Mouse (Mus musculus) layer of hippocampus, adult 9-11 months (tissue): ENCODE results near the gene Mypn.
A peak's percentile ranks its signal among the peaks of the same experiment; 100 is the strongest.

Experiments
- DNase-seq: peaks from one replicate; pipeline ENCODE4 v3.0.0; 2022

Mypn gene

DNA sequence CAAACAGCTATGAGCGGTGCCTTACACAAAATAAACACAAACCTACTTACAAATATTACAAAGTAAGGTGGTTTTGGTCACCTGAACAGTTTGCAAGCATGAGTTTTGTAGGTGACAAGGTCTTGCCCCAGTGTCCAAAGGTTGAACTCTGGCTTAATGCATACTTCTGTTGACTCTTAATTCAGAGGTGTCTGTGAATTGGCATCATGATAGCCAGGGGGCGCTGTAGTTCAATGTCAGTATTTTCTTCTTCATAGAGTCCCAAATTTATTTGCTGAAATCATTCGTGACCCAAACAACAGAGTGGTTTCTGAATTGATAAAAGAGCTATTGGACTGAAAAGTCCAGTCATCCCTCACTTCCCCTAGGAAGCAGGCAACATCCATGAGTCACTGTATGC, 50.2 kb downstream of the Mypn start:
- peak; percentile 47 for DNase-seq

DNA sequence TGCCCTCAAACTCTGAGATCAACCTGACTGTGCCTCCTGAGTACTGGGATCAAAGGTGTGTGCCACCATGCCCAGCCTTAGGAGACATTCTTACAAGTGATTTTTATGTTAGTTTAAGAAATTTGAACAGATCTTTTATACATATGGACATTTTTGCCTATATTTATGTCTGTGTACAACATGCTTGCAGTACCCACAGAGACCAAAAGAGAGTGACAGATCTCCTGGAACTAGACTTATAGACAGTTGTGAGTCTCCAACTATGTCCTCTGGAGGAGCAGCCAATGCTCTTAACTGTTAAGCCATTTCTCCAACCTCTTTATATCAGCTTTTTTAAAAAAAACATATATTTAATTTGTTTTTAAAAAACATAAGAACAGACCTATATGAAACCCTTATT, 51.4 kb downstream of the Mypn start:
- no peak for DNase-seq

DNA sequence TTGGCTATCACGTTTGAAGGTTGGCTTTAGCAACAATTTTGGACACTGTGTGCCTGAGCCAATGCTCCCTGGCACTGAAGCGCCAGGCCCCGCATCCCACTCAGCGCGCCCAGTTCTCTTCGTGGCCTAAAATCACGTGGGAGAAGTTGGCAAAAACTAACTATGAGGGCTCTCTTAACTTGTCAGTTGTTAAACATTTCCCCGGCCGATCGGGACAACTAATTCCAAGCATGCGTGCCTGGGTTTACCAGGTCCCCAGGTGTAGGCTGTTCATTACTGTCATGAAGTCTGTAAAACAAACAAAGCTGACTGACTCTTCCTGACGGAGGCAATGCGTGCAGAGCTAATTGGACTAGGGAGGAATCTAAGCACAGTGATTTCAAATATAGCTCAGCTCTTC, 61.1 kb downstream of the Mypn start:
- no peak for DNase-seq

DNA sequence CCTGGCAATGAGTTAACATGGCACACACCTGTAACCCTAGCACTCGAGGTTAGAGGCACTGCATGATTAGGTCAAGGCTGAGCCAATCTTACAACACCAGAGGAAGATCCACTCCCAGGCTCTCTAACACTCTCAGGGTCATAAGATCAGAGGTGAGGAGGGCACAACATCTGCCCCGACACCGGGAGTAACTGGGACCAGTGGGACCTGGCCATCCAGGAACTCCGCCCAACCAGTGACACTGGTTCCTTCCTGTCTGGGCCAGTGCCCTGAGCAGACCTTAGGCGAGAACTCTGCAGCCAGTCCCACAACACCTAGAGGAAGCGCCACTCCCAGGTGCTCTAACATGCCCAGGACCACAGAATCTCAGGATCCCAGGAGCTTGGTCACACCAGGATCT, 67.3 kb downstream of the Mypn start:
- no peak for DNase-seq

DNA sequence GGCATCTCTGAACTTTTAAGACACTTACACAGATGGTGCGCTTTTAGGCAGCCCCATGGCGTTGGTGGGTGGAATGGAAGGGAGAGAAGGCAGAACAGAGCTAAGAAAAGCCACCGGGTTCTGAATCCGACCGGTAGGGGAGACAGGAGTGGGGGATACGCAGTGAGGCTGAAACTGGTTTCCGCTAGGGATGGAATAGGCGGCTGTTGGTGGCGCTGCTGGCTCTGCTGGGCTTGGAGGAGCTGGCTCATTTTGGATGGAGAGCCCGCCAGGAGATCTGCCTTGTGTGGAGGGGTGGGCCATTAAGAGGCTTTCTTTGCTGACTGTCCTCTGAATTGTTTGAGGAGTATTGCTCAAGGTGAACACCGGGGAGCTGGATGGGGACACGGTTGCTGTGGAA, 68.1 kb downstream of the Mypn start:
- no peak for DNase-seq

DNA sequence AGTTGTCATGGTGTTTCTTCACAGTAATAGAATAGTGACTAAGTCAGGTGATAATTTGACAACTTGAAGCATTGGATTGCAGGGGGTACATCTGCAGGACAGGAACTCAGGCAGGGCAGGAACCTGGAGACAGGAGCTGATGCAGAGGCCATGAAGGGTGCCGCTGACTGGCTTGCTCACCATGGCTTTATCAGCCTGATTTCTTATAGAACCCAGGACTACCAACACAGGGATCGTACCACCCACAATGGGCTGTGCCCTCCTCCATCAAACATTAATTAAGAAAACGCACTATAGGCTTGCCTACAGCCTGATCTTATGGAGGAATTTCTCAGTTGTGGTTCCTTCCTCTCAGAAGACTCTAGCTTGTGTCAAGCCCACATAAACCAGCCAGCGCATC, 70.4 kb downstream of the Mypn start:
- DNase-seq = no peak

DNA sequence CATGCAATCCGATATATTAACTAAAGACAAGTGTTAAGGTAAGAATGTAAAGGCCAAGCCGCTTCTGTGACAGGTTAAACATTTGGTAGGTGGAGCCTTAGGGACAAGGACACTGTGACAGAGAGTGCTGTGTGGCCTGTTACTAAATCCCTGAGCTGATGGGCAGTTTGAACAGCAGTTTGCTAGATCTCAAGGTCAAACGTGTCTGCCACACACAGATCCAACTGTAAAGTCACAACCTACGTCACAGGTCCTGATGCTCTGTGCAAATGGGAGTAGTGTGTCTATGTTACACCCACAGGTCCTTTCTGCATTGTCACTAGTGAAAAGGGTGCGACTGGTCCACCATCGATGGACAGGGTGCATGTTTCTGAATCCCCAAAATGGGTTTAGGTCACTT, 71.4 kb downstream of the Mypn start:
- no peak for DNase-seq

DNA sequence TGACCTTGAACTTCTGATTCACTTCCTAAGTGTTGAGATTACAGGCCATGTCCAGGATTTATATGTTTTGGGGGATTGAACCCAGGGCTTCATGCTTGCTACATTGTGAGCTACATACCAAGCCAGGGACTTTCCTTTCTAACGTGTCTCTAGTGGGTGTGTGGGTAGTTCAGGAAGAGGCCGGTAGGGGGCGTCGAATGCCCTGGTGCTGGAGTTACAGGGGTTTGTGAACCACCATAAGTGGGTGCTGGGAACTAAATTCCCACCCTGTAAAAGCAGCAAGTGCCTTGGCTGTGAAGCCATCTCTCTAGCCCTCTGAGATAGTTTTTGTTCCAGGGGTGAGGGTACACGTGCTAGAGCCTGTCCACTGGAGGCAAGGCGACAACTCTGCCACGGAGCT, 73.3 kb downstream of the Mypn start:
- DNase-seq = no peak

DNA sequence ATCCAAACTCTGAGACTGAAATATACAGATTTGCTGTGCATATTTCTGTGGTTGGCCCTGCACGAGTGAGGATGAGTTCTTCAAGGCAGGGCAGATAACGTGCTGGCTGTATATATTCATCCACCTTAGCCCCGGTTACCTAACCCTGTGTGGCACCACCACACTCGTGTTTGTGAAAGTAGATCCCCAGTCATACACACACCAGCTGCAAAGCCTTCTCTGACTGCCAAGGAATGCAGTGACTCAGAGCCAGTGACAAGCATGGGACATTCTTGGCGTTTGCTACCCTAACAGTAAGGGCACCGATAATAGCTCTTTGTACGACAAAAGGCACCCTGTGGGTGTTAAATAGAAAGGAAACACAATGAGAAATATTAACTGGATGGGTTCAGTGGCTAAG, 75.5 kb downstream of the Mypn start:
- peak; percentile 73 for DNase-seq

DNA sequence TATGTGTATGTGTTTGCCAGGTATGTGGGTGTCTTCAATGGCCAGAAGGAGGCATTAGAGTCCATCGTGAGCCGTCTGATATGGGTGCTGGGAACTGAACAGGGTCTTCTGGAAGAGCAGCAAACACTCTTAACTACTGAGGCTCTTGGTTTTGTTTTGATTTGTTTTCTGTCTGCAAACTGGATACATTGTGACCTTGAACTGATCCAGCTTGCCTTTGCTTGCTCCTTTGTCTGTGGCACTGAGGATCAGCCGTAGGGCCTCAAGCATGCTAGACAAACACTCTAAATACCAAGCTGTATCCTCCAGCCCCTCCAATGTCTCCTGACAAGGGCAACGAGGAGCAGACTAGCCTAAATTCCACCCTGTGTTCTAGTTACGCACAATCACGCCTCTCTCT, 76.6 kb downstream of the Mypn start:
- DNase-seq = no peak

DNA sequence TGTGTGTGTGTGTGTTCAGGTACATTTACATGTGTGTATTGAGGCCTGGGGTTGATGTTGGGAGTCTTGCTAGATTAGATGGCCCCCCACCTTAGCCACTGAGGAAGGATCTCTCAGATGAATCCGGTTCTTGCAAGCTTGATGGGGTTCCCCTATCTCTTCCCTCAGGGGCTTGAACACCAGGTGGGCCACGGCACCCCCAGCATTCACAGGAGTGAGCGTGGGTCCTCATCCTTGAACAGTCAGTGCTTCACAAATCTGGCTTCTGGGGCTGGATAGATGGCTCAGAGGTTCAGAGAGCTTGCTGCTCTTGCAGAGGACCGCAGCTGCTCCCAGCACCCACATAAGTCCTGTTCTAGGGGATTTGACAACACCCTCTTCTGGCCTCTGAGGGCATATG, 77.6 kb downstream of the Mypn start:
- no peak for DNase-seq

DNA sequence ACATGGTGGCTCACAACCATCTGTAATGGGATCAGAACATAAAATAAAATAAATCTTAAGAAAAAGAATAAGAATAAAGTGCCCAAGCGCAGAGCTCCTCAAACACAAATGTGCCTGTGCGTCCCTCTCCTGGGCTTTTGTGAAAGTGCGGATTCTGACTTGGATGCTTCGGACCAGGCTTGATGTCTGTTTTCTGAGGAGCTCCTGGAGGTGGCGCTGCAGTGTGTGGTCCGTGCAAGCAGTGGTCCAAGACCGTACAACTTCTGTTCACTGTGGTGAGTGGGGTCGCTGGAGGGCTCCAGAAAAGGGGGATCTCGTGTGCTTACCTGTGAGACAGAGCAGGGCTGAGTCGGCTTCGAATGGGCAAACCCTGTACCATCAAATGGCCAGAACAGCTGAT, 78.4 kb downstream of the Mypn start:
- no peak for DNase-seq

DNA sequence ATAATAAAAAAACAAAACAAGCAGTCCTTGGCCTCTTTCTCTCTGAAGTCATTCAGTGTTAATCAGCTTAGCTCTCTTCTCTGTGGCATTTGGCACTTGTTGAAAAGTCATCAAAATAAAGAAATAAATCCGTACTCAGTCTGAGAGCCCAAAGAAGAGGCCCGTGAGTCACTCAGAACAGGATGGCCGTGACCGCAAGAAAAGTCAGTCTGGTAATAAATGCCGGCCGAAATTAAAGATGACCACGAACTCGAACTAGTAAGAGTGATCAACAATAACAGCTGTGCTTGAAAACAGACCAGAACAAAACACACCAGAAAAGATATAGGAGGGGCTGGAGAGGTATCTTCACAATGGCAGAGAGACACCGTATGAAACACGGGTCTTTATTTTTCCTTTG, 79.7 kb downstream of the Mypn start:
- no peak for DNase-seq

DNA sequence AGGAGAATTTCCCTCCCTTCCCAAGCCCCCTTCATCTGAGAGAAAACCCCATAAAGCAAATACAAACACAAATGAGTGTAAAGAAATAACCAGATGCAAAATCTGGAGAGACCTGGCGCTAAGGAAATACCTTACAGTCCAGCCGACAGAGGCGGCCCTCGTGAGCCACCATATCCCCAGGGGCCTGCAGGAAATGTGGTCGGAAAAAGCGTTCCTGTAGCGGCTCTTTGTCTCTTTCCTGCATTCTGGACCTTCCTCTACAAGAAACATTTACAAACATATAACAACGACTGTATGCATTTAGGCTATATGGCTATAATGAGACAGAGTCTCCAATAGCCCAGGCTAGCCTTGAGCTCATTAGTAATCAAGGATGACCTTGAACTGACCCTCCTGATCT, 80.6 kb downstream of the Mypn start:
- DNase-seq = no peak

DNA sequence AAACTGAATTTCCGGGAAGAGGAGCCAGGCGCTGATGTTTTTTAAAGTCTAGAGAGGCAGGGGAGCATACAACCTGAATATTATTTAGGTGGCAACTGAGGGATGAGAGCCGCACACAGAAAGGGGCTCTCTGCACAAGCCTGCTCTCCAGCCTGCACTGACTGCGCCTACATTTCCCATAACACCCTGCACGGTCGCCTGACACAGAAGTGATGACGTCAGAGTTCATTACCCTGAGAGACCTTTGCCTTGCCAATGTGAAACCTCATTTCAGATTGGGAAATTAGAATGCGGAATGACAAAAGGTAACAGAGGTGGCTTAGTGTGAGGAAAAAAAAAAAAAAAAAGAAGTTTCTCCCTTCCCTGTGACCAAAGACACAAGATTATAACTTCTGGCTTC, 81.2 kb downstream of the Mypn start:
- DNase-seq = peak; percentile 63

DNA sequence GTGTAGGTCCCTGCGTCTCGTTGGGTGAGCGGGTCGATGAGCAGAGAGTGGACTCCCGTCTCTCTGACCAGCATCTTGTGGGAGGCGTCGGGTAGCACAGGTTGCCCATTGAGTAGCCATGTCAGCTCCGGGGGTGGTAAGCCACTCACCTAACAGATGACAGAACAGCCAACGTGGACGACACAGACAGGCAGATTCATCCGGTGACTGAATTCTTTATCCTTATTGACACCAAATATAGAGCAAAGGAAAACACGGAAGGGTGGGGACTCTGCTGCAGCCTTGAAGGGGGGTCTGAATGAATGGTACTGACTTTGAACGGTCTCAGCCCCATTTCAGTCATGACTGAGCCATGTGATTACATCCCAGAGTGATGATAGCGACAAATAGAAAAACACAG, 81.8 kb downstream of the Mypn start:
- DNase-seq = no peak

DNA sequence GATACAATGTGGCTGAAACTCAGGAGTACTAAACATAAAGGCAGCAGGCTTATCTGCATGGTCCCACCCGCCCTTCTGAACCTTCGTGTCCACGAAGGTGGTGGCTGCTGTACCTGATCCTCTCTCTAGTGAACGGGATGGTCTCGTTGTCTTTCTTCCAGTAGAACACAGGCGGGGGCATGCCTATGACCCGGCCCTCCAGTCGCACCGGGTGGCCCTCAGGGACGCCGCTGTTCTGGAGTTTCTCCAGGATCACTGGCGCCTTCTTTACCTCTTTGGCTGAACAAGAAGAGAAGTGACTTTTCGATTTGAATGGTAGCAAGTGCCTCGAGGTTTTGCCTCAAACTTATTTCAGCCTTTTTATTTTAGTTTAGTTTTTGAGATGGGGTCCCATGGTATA, 83.8 kb downstream of the Mypn start:
- DNase-seq = no peak

DNA sequence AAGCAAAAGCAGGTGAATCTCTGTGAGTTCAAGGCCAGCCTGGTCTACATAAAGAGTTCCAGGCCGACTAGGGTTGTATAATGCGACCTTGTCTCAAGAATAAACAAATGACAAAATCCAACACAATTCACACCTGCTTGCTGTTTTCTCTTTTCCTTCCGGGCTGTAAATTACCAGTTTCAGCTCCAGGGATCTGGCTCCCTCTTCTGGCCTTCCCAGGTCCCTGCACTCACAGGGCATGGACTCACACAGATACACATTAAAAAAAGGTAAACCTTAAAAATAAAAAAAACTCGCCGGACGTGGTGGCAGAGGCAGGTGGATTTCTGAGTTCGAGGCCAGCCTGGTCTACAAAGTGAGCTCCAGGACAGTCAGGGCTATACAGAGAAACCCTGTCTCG, 86.2 kb downstream of the Mypn start:
- DNase-seq = no peak

DNA sequence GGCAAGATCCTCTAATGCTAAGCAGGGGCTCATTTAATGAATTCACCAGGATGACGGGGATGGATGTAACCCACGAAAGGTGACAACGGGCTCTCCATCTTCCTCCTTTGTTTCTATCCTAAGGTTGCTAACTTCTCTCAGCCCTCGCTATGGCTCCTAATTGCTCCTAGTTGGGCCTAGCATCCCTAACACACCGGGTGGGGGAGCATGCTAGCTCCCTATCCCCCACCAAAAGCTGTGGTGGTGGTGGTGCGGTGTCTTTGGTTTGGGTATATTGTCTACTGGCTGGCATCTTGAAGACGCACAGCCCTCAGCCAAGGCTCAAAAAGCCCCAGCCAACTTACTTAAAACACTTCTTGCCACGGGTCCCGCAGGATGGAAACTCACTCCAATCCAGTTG, 87.4 kb downstream of the Mypn start:
- DNase-seq = no peak

DNA sequence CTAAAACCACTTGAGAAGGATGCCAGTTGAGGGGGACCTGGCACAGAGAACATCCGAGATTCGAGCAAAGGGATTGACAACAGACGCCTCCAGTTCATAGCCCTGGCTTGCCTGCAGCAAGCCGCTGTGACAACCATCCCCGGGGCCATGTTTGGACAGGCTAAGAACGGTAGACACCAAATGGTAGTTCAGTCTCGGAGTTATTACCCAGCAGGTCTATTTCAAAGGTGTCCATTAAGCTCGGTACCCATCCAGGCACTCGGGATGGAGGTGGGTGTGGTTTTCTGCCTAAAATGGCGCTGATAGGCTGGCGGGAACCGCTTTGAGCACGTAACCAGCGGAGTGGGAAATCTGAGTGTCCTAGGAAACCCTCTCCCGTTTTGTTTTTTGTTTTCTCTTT, 87.9 kb downstream of the Mypn start:
- DNase-seq = no peak

DNA sequence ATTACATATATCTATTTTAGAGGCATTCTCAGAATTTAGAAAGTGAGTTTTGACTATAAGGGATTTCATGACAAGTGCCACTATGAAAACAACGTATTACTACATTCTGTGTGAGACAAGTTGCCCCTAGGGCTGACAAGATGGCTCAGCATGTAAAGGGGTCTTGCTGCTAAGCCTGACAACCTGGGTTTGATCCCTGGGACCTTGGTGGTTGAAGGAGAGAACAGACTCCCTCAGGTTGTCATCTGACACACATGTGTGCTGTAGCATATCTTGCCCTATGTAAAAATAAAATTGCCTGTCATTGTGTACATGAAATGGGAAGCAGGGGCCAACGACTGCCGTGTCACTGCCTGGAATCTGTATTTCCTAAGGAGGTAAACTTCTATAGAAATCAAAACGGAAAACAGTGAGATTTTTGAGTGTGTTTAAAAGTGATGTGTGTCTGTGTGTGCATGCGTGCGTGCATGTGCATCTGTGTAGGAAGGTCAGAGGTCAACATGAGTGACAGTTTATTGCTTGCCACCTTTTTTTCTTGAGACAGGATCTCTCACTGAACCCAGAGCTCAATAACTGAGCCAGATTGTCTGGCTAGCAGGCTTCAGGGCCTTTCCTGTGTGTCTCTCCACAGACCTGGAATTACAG, 89.9 kb downstream of the Mypn start:
- no peak for DNase-seq

DNA sequence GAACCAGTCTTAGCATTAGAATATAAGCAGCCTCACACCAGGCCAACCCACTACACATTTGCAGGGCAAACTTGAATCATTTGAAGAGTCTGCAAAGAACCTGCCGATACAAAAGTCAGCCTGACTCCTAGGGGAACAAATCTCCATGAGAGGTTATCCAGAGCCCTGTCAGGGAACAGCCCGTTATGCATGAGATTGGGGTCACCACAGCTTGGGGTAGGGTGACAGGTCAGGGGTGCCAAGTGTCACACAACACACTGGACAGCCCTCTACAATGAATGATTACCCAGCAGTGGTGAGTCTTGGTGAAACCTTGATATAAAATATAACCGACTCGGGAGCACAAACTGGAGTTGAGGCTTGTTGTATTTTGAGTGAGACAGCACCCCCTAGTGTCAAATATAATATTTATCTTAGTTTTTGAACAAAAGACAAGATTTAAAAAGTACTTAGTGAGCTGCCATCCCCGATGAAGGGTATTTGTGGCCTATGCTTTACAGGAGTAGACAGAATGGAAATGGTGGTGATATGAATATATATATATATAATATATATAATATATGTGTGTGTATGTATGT, 90.6 kb downstream of the Mypn start:
- DNase-seq = no peak

DNA sequence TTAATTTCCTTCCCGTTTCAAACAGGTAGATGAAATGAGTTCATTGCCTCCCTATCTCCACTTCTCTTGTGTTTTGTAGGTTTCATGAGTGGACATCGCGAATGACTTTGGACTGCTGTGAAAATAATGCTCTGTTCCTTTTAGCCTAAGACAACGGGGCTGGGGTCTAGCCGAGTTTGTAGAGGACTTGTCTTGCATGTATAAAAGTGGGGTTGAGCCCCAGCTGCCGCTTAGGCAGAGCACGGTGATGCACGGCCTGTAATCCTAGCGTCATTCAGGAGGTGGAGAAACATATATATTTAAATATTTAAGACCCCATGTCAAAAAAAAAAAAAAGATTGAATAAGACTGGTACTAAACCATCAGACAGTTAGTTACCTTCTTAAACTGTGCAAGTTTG, 103.1 kb downstream of the Mypn start:
- no peak for DNase-seq

DNA sequence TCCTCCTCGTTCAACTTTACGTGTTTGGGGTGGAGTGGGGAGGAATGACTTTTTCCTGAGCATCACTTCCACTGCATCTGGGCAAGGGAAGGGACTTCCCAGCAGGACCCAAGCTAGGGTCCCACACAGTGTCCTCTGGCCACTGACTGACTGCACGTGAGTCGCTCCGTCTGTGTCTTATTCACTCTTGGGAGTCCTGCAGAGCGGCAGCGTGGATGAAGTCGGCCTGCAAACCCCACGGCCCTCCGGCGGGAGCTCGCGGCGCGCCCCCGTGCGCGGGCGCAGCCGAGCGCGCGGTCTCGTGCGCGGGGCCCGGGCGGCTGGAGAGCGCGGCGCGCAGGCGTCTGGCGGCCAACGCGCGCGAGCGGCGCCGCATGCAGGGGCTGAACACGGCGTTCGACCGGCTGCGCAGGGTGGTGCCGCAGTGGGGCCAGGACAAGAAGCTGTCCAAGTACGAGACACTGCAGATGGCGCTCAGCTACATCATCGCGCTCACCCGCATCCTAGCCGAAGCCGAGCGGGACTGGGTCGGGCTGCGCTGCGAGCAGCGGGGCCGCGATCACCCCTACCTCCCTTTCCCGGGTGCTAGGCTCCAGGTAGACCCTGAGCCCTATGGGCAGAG, 103.7 kb downstream of the Mypn start:
- peak; percentile 61 for DNase-seq

DNA sequence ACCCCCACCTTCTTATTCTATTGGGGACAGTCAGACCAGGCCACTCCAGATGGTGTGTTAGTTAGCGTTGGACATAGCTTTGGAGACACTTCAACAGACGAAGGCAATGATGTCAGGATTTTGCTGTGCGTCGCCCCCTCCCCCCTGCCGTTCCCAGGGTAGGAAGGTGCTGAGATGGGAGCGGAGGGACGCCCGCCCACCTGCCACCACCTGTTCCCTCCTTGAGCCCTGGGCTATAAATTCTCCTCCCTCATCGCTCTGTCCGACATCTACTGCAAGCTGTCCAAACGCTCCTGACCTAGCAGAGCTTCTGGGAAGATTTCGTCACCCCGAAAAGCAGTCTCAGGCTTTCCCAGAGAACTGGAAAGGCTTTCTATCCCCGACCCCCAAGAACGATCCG, 104.2 kb downstream of the Mypn start, which contains the start of gene Atoh7:
Gene Atoh7, plus strand, starts transcription at position 131 of the 400 bp plus-strand sequence.
- no peak for DNase-seq
